In genomic region chr7:56421946-56422345, GRCm38 (mm10) we compare ENCODE assay signal across 11 mouse cellular contexts.
DNase-seq lines count a peak whose midpoint lies in the region; ATAC-seq and TF ChIP-seq lines count a peak whose summit lies in the region.
"Had no signal": no experiment of that assay in that cellular context is flagged by ENCODE, and none has a peak within 500 bp of the region (broad histone marks: within the 10 kb centered on the region; RNA-seq: fewer than 3 reads in every experiment).

No protein-coding gene starts in this region.

- H3K4me2 ChIP-seq in kidney, embryonic 15.5 days: no peak overlapping the region

- no peak for TF ChIP-seq CTCF in brain, embryonic 14.5 days (IDR thresholded peaks at IDR 0.05; ENCODE audit: borderline replicate concordance, extremely low read depth, insufficient read depth, insufficient read length)

- H3K9ac ChIP-seq in kidney, embryonic 15.5 days: no peak overlapping the region

- WGBS in kidney, embryonic 15.5 days: 75% methylated on average over 2 of the region's 2 CpGs
- 76% methylated on average over 2 of the region's 2 CpGs for WGBS in embryonic facial prominence, embryonic 10.5 days

- 0 out of 2 replicates have a peak, but pooled peaks cover 3% of the 10 kb centered on the region for H3K4me1 ChIP-seq in kidney, embryonic 15.5 days
- H3K4me1 ChIP-seq in embryonic facial prominence, embryonic 10.5 days: no peaks in the 10 kb centered on the region

- DNase-seq in retina, postnatal 1 day: peak; percentile 2
- DNase-seq in retina, embryonic 14.5 days (ENCODE audit: low spot score): no peak
- peak; percentile 64 for DNase-seq in brain, embryonic 14.5 days (ENCODE audit: low read depth)
- peak; percentile 46 to 69 for DNase-seq in frontal cortex, adult 2 months (ENCODE audit: extremely low spot score in 1 of 2, low spot score in 1 of 2)
- peak; percentile 23 to 46 for DNase-seq in right cerebral cortex, postnatal 10 days (ENCODE audit: low spot score in 2 of 2)
- no peak for DNase-seq in embryonic facial prominence, embryonic 10.5 days (ENCODE audit: low spot score)
- DNase-seq in urinary bladder, postnatal 36 days (ENCODE audit: low spot score in 2 of 2): no peak
- DNase-seq: heart, adult 18-20 months had no signal

- H3K9me3 ChIP-seq in kidney, embryonic 15.5 days (replicated peaks): no peaks in the 10 kb centered on the region
- H3K9me3 ChIP-seq in embryonic facial prominence, embryonic 10.5 days: no peaks in the 10 kb centered on the region
- H3K9me3 ChIP-seq: G1E had no signal

- H3K36me3 ChIP-seq in kidney, embryonic 15.5 days: no peaks in the 10 kb centered on the region
- H3K36me3 ChIP-seq in embryonic facial prominence, embryonic 10.5 days (replicated peaks): no peaks in the 10 kb centered on the region
- H3K36me3 ChIP-seq: G1E had no signal

- H3K27me3 ChIP-seq in kidney, embryonic 15.5 days: no peaks in the 10 kb centered on the region
- no peaks in the 10 kb centered on the region for H3K27me3 ChIP-seq in embryonic facial prominence, embryonic 10.5 days (replicated peaks; ENCODE audit: low read depth, poor library complexity, severe bottlenecking)

- no peak for TF ChIP-seq POLR2A in brain, embryonic 14.5 days (IDR thresholded peaks at IDR 0.05; ENCODE audit: borderline replicate concordance, extremely low read depth, insufficient read depth, insufficient read length, poor library complexity, severe bottlenecking)

- H3K27ac ChIP-seq in kidney, embryonic 15.5 days: no peak overlapping the region
- no peak overlapping the region for H3K27ac ChIP-seq in embryonic facial prominence, embryonic 10.5 days (replicated peaks)

- H3K4me3 ChIP-seq in kidney, embryonic 15.5 days (replicated peaks): no peak overlapping the region
- H3K4me3 ChIP-seq in embryonic facial prominence, embryonic 10.5 days: no peak overlapping the region

- ATAC-seq in kidney, embryonic 15.5 days (replicated peaks; ENCODE audit: low FRiP score): no peak
- ATAC-seq: inflammation-experienced regulatory T-cells, adult 6 months had no signal

Comparison
In these comparisons a context has a peak if more than half of its experiments do, and no peak if none do; other contexts are left out.
1. DNase-seq: peak in retina, postnatal 1 day (single experiment), brain, embryonic 14.5 days (single experiment), frontal cortex, adult 2 months (2 of 2) and right cerebral cortex, postnatal 10 days (2 of 2); none in retina, embryonic 14.5 days (single experiment), embryonic facial prominence, embryonic 10.5 days (single experiment) and urinary bladder, postnatal 36 days (0 of 2).